Mouse (Mus musculus): ENCODE results near the gene Zfp964. TPM values are rescaled to one million over a fixed set of nuclear protein-coding genes. Genes with fewer than 3 reads are reported as not detected.

Gene Zfp964
- polyA plus RNA-seq (2014; fragmentation: Illumina TruSeq; extraction: RNeasy Lipid Tissue Mini Kit (QIAGEN cat#74804); ENCODE audit: low replicate concordance) = 4.9 TPM

GRCm38 (mm10) chr8:69654358-69654981 is at the start of gene Zfp964:
Zfp964 (plus strand) TSS chr8:69654479.

GRCm38 (mm10) chr8:69625095-69625789 is 29.0 kb upstream of the Zfp964 start, which contains the start of gene Zfp868:
Zfp868 (minus strand) TSS chr8:69625548.

GRCm38 (mm10) chr8:69710624-69711023 is 56.3 kb downstream of the Zfp964 start, which contains the start of gene Zfp869:
Zfp869 (minus strand) TSS chr8:69710724.

Other genes starting within 250 kb of the Zfp964 start
- gene Gm9495, start 200.9 kb upstream of the Zfp964 start, polyA plus RNA-seq (2014; fragmentation: Illumina TruSeq; extraction: RNeasy Lipid Tissue Mini Kit (QIAGEN cat#74804); ENCODE audit: low replicate concordance) = not detected
- not detected for gene Gm7697, start 131.5 kb upstream of the Zfp964 start, polyA plus RNA-seq (2014; fragmentation: Illumina TruSeq; extraction: RNeasy Lipid Tissue Mini Kit (QIAGEN cat#74804); ENCODE audit: low replicate concordance)
- 51.5 TPM for gene Zfp868, start 28.9 kb upstream of the Zfp964 start, polyA plus RNA-seq (2014; fragmentation: Illumina TruSeq; extraction: RNeasy Lipid Tissue Mini Kit (QIAGEN cat#74804); ENCODE audit: low replicate concordance)
- gene Zfp869, start 56.2 kb downstream of the Zfp964 start, polyA plus RNA-seq (2014; fragmentation: Illumina TruSeq; extraction: RNeasy Lipid Tissue Mini Kit (QIAGEN cat#74804); ENCODE audit: low replicate concordance) = 53.1 TPM
- 15.6 TPM for gene Zfp963, start 95.5 kb downstream of the Zfp964 start, polyA plus RNA-seq (2014; fragmentation: Illumina TruSeq; extraction: RNeasy Lipid Tissue Mini Kit (QIAGEN cat#74804); ENCODE audit: low replicate concordance)
- gene Gm20422, start 120.4 kb downstream of the Zfp964 start, polyA plus RNA-seq (2014; fragmentation: Illumina TruSeq; extraction: RNeasy Lipid Tissue Mini Kit (QIAGEN cat#74804); ENCODE audit: low replicate concordance) = 1.3 TPM
- gene Atp13a1, start 136.7 kb downstream of the Zfp964 start, polyA plus RNA-seq (2014; fragmentation: Illumina TruSeq; extraction: RNeasy Lipid Tissue Mini Kit (QIAGEN cat#74804); ENCODE audit: low replicate concordance) = 0.78 TPM
- 28.8 TPM for gene Zfp866, start 136.7 kb downstream of the Zfp964 start, polyA plus RNA-seq (2014; fragmentation: Illumina TruSeq; extraction: RNeasy Lipid Tissue Mini Kit (QIAGEN cat#74804); ENCODE audit: low replicate concordance)
- 6.5 TPM for gene Gmip, start 154.2 kb downstream of the Zfp964 start, polyA plus RNA-seq (2014; fragmentation: Illumina TruSeq; extraction: RNeasy Lipid Tissue Mini Kit (QIAGEN cat#74804); ENCODE audit: low replicate concordance)
- 0.85 TPM for gene Lpar2, start 167.9 kb downstream of the Zfp964 start, polyA plus RNA-seq (2014; fragmentation: Illumina TruSeq; extraction: RNeasy Lipid Tissue Mini Kit (QIAGEN cat#74804); ENCODE audit: low replicate concordance)
- 1.4 TPM for gene Pbx4, start 178.0 kb downstream of the Zfp964 start, polyA plus RNA-seq (2014; fragmentation: Illumina TruSeq; extraction: RNeasy Lipid Tissue Mini Kit (QIAGEN cat#74804); ENCODE audit: low replicate concordance)
- gene Cilp2, start 233.2 kb downstream of the Zfp964 start, polyA plus RNA-seq (2014; fragmentation: Illumina TruSeq; extraction: RNeasy Lipid Tissue Mini Kit (QIAGEN cat#74804); ENCODE audit: low replicate concordance) = not detected
- gene Tssk6, start 247.7 kb downstream of the Zfp964 start, polyA plus RNA-seq (2014; fragmentation: Illumina TruSeq; extraction: RNeasy Lipid Tissue Mini Kit (QIAGEN cat#74804); ENCODE audit: low replicate concordance) = not detected
- gene Ndufa13, start 248.1 kb downstream of the Zfp964 start, polyA plus RNA-seq (2014; fragmentation: Illumina TruSeq; extraction: RNeasy Lipid Tissue Mini Kit (QIAGEN cat#74804); ENCODE audit: low replicate concordance) = not detected
- gene Yjefn3, start 248.2 kb downstream of the Zfp964 start, polyA plus RNA-seq (2014; fragmentation: Illumina TruSeq; extraction: RNeasy Lipid Tissue Mini Kit (QIAGEN cat#74804); ENCODE audit: low replicate concordance) = not detected